In the genomic region with DNA sequence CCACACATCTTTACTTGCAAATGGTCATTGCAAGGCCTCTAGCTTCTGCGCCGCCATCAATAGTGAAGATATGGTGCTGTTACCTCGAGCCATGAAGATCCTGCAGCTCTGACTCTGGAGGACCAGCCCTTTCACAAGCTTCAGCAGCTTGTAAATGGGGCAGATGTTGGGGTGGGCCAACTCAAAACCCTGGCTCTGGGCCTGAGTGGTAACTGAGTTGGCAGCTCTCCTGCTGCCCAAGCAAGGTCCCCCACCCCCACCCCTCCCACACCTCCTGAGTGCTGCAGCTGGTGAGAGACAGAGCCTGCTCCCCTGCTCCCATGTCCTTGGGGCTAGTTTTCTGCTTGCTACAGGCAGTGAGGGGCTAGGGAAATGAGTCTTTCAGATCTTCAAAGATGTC, we compare ENCODE assay signal across 23 mouse cellular contexts. TPM values are rescaled to one million over a fixed set of nuclear protein-coding genes. Genes with fewer than 3 reads are reported as not detected.
DNase-seq lines count a peak whose midpoint lies in the region; ATAC-seq and TF ChIP-seq lines count a peak whose summit lies in the region.
"Had no signal": no experiment of that assay in that cellular context is flagged by ENCODE, and none has a peak within 500 bp of the region (broad histone marks: within the 10 kb centered on the region; RNA-seq: fewer than 3 reads in every experiment).

No protein-coding gene starts in this region.

- H3K4me2 ChIP-seq in forebrain, embryonic 11.5 days (ENCODE audit: low read depth, low read length, severe bottlenecking), result no peak overlapping the region
- H3K4me2 ChIP-seq in forebrain, embryonic 12.5 days, result no peak overlapping the region
- H3K4me2 ChIP-seq in hindbrain, postnatal 0 days (ENCODE audit: low read depth, low read length), result no peak overlapping the region
- H3K4me2 ChIP-seq in hindbrain, embryonic 16.5 days (ENCODE audit: low read length), result no peak overlapping the region
- no peak overlapping the region for H3K4me2 ChIP-seq in midbrain, postnatal 0 days (ENCODE audit: low read depth, low read length, poor library complexity, severe bottlenecking)
- no peak overlapping the region for H3K4me2 ChIP-seq in forebrain, postnatal 0 days (ENCODE audit: low read depth)
- H3K4me2 ChIP-seq: embryonic facial prominence, embryonic 12.5 days; heart, embryonic 11.5 days; hindbrain, embryonic 14.5 days had no signal

- H3K9me3 ChIP-seq in forebrain, embryonic 11.5 days (ENCODE audit: control insufficient read depth, low read length), result no peaks in the 10 kb centered on the region
- no peaks in the 10 kb centered on the region for H3K9me3 ChIP-seq in forebrain, embryonic 12.5 days
- no peaks in the 10 kb centered on the region for H3K9me3 ChIP-seq in hindbrain, postnatal 0 days (ENCODE audit: low read length)
- H3K9me3 ChIP-seq in hindbrain, embryonic 16.5 days (ENCODE audit: control insufficient read depth, low read length), result no peaks in the 10 kb centered on the region
- H3K9me3 ChIP-seq in midbrain, postnatal 0 days (ENCODE audit: low read length), result no peaks in the 10 kb centered on the region
- H3K9me3 ChIP-seq in midbrain, embryonic 10.5 days (replicated peaks), result no peaks in the 10 kb centered on the region
- no peaks in the 10 kb centered on the region for H3K9me3 ChIP-seq in forebrain, postnatal 0 days (ENCODE audit: low read length)
- H3K9me3 ChIP-seq: embryonic facial prominence, embryonic 12.5 days; hindbrain, embryonic 10.5 days had no signal

- no peaks in the 10 kb centered on the region for H3K4me1 ChIP-seq in forebrain, embryonic 11.5 days (replicated peaks; ENCODE audit: control insufficient read depth, insufficient read depth, low read length)
- no peaks in the 10 kb centered on the region for H3K4me1 ChIP-seq in forebrain, embryonic 12.5 days
- no peaks in the 10 kb centered on the region for H3K4me1 ChIP-seq in hindbrain, postnatal 0 days (ENCODE audit: insufficient read depth, low read length)
- no peaks in the 10 kb centered on the region for H3K4me1 ChIP-seq in hindbrain, embryonic 16.5 days (ENCODE audit: control insufficient read depth, insufficient read depth, low read depth, low read length)
- no peaks in the 10 kb centered on the region for H3K4me1 ChIP-seq in midbrain, postnatal 0 days (ENCODE audit: insufficient read depth, low read length)
- H3K4me1 ChIP-seq in midbrain, embryonic 10.5 days, result no peaks in the 10 kb centered on the region
- H3K4me1 ChIP-seq in forebrain, postnatal 0 days (ENCODE audit: insufficient read depth), result no peaks in the 10 kb centered on the region
- H3K4me1 ChIP-seq: embryonic facial prominence, embryonic 12.5 days; hindbrain, embryonic 10.5 days had no signal

- TF ChIP-seq CTCF in hindbrain, postnatal 0 days (IDR thresholded peaks at IDR 0.05; ENCODE audit: low read depth), result no peak
- no peak for TF ChIP-seq CTCF in midbrain, postnatal 0 days (IDR thresholded peaks at IDR 0.05)
- TF ChIP-seq CTCF in forebrain, postnatal 0 days (IDR thresholded peaks at IDR 0.05; ENCODE audit: low read depth), result no peak

- no peaks in the 10 kb centered on the region for H3K27me3 ChIP-seq in forebrain, embryonic 11.5 days (ENCODE audit: control insufficient read depth, insufficient read depth, low read length)
- H3K27me3 ChIP-seq in forebrain, embryonic 12.5 days, result no peaks in the 10 kb centered on the region
- H3K27me3 ChIP-seq in hindbrain, postnatal 0 days (ENCODE audit: insufficient read depth, low read length), result no peaks in the 10 kb centered on the region
- H3K27me3 ChIP-seq in hindbrain, embryonic 16.5 days (replicated peaks; ENCODE audit: control insufficient read depth, insufficient read depth, low read length), result no peaks in the 10 kb centered on the region
- no peaks in the 10 kb centered on the region for H3K27me3 ChIP-seq in midbrain, postnatal 0 days (ENCODE audit: insufficient read depth, low read length)
- H3K27me3 ChIP-seq in midbrain, embryonic 10.5 days (ENCODE audit: low read depth, poor library complexity, severe bottlenecking), result no peaks in the 10 kb centered on the region
- H3K27me3 ChIP-seq in forebrain, postnatal 0 days (ENCODE audit: insufficient read depth, low read length), result no peaks in the 10 kb centered on the region
- H3K27me3 ChIP-seq: embryonic facial prominence, embryonic 12.5 days had no signal

- ATAC-seq in forebrain, embryonic 11.5 days (replicated peaks; ENCODE audit: low FRiP score), result no peak
- ATAC-seq in forebrain, embryonic 12.5 days (ENCODE audit: low FRiP score), result no peak
- ATAC-seq in hindbrain, postnatal 0 days, result no peak
- ATAC-seq in hindbrain, embryonic 16.5 days, result no peak
- ATAC-seq in midbrain, postnatal 0 days (ENCODE audit: low FRiP score), result no peak
- peak; percentile 25; the same call in 1 of the 2 replicates for ATAC-seq in forebrain, postnatal 0 days
- ATAC-seq: activated CD4-positive, CD25-positive, alpha-beta regulatory T cell, adult 4 months; inflammation-experienced regulatory T-cells, adult 6 months; intestine, postnatal 0 days; Patski had no signal

- DNase-seq in forebrain, embryonic 11.5 days (ENCODE audit: low spot score), result peak; percentile 43
- DNase-seq in hindbrain, postnatal 0 days (ENCODE audit: low spot score), result peak; percentile 61
- DNase-seq in midbrain, postnatal 0 days (ENCODE audit: low spot score), result peak; percentile 63
- DNase-seq in midbrain, embryonic 10.5 days (ENCODE audit: low spot score), result no peak
- peak; percentile 48 for DNase-seq in forebrain, postnatal 0 days
- no peak for DNase-seq in ovary, postnatal 14 days (ENCODE audit: low spot score)
- DNase-seq: adrenal gland, postnatal 14 days; cerebellum, adult 18-20 months; cerebellum, adult 9-11 months; embryo, embryonic 11 days; gastrocnemius, postnatal 10 days; heart, adult 2 months had no signal

- H3K4me3 ChIP-seq in forebrain, embryonic 11.5 days (ENCODE audit: low read depth, low read length), result no peak overlapping the region
- no peak overlapping the region for H3K4me3 ChIP-seq in forebrain, embryonic 12.5 days (replicated peaks)
- H3K4me3 ChIP-seq in hindbrain, postnatal 0 days (ENCODE audit: low read length), result no peak overlapping the region
- no peak overlapping the region for H3K4me3 ChIP-seq in hindbrain, embryonic 16.5 days (ENCODE audit: low read length)
- no peak overlapping the region for H3K4me3 ChIP-seq in midbrain, postnatal 0 days (ENCODE audit: low read depth, low read length)
- H3K4me3 ChIP-seq in midbrain, embryonic 10.5 days, result no peak overlapping the region
- H3K4me3 ChIP-seq in forebrain, postnatal 0 days (ENCODE audit: low read depth, low read length), result no peak overlapping the region
- H3K4me3 ChIP-seq: embryonic facial prominence, embryonic 12.5 days; heart, adult 2 months; hindbrain, embryonic 10.5 days had no signal

- H3K36me3 ChIP-seq in forebrain, embryonic 11.5 days (ENCODE audit: control insufficient read depth, insufficient read depth, low read length), result no peaks in the 10 kb centered on the region
- no peaks in the 10 kb centered on the region for H3K36me3 ChIP-seq in forebrain, embryonic 12.5 days (replicated peaks)
- no peaks in the 10 kb centered on the region for H3K36me3 ChIP-seq in hindbrain, postnatal 0 days (ENCODE audit: insufficient read depth, low read length)
- no peaks in the 10 kb centered on the region for H3K36me3 ChIP-seq in hindbrain, embryonic 16.5 days (ENCODE audit: control insufficient read depth, insufficient read depth, low read length)
- H3K36me3 ChIP-seq in midbrain, postnatal 0 days (ENCODE audit: insufficient read depth, low read length), result no peaks in the 10 kb centered on the region
- no peaks in the 10 kb centered on the region for H3K36me3 ChIP-seq in midbrain, embryonic 10.5 days
- no peaks in the 10 kb centered on the region for H3K36me3 ChIP-seq in forebrain, postnatal 0 days (ENCODE audit: insufficient read depth)
- H3K36me3 ChIP-seq: embryonic facial prominence, embryonic 12.5 days; hindbrain, embryonic 10.5 days had no signal

- no peak overlapping the region for H3K9ac ChIP-seq in forebrain, embryonic 11.5 days (ENCODE audit: low read length)
- H3K9ac ChIP-seq in forebrain, embryonic 12.5 days, result no peak overlapping the region
- H3K9ac ChIP-seq in hindbrain, postnatal 0 days (replicated peaks; ENCODE audit: low read length), result no peak overlapping the region
- no peak overlapping the region for H3K9ac ChIP-seq in hindbrain, embryonic 16.5 days (ENCODE audit: low read depth, low read length)
- no peak overlapping the region for H3K9ac ChIP-seq in midbrain, postnatal 0 days (replicated peaks; ENCODE audit: low read length, poor library complexity, severe bottlenecking)
- no peak overlapping the region for H3K9ac ChIP-seq in forebrain, postnatal 0 days
- H3K9ac ChIP-seq: embryonic facial prominence, embryonic 12.5 days; hindbrain, embryonic 14.5 days had no signal

- no peak overlapping the region for H3K27ac ChIP-seq in forebrain, embryonic 11.5 days (ENCODE audit: low read depth, low read length)
- H3K27ac ChIP-seq in forebrain, embryonic 12.5 days, result no peak overlapping the region
- no peak overlapping the region for H3K27ac ChIP-seq in hindbrain, postnatal 0 days
- no peak overlapping the region for H3K27ac ChIP-seq in hindbrain, embryonic 16.5 days (ENCODE audit: low read depth, low read length)
- no peak overlapping the region for H3K27ac ChIP-seq in midbrain, postnatal 0 days (ENCODE audit: low read depth, low read length)
- no peak overlapping the region for H3K27ac ChIP-seq in midbrain, embryonic 10.5 days (replicated peaks)
- H3K27ac ChIP-seq in forebrain, postnatal 0 days (ENCODE audit: low read depth, low read length), result no peak overlapping the region
- H3K27ac ChIP-seq: embryonic facial prominence, embryonic 12.5 days; heart, adult 2 months; hindbrain, embryonic 10.5 days; hindbrain, embryonic 14.5 days had no signal

- WGBS in forebrain, embryonic 11.5 days, result 92% methylated on average over 3 of the region's 3 CpGs
- 90% methylated on average over 3 of the region's 3 CpGs for WGBS in forebrain, embryonic 12.5 days
- 67% methylated on average over 3 of the region's 3 CpGs for WGBS in hindbrain, postnatal 0 days
- WGBS in hindbrain, embryonic 16.5 days, result 72% methylated on average over 3 of the region's 3 CpGs
- WGBS in midbrain, postnatal 0 days, result 89% methylated on average over 3 of the region's 3 CpGs
- whole genome bisulfite sequencing in midbrain, embryonic 10.5 days, result 92% methylated on average over 3 of the region's 3 CpGs
- WGBS in forebrain, postnatal 0 days, result 68% methylated on average over 3 of the region's 3 CpGs

RNA-seq across cellular contexts. Expression of a gene that starts 51.4 kb away (rescaled TPM):
- 0.33 and 0.60 TPM in 2 replicates for polyA plus RNA-seq in forebrain, embryonic 11.5 days (2014; fragmentation: Nextera tagmentation; extraction: Ambion mirVana)
- 0.38 and 0.42 TPM in 2 replicates for polyA plus RNA-seq in forebrain, embryonic 12.5 days (2016; fragmentation: Nextera tagmentation; extraction: Ambion mirVana)
- 0.31 TPM in 1 of 2 replicates, not detected in the other for total RNA-seq in hindbrain, postnatal 0 days (2014; rRNA removed)
- 0.34 and 0.39 TPM in 2 replicates for polyA plus RNA-seq in hindbrain, postnatal 0 days (2015; fragmentation: Nextera tagmentation; extraction: Ambion mirVana)
- 0.20 and 0.49 TPM in 2 replicates for polyA plus RNA-seq in hindbrain, embryonic 16.5 days (2015; fragmentation: Nextera tagmentation; extraction: Ambion mirVana)
- total RNA-seq in midbrain, postnatal 0 days (2014; rRNA removed), result 0.24 TPM in 1 of 2 replicates, not detected in the other
- 0.25 and 0.44 TPM in 2 replicates for polyA plus RNA-seq in midbrain, postnatal 0 days (2015; fragmentation: Nextera tagmentation; extraction: Ambion mirVana)
- polyA plus RNA-seq in midbrain, embryonic 10.5 days (2016; fragmentation: Nextera tagmentation; extraction: Ambion mirVana), result 0.22 and 0.39 TPM in 2 replicates
- 0.23 TPM in 1 of 2 replicates, not detected in the other for total RNA-seq in forebrain, postnatal 0 days (2014; rRNA removed)
- 0.19 and 0.28 TPM in 2 replicates for polyA plus RNA-seq in forebrain, postnatal 0 days (2015; fragmentation: Nextera tagmentation; extraction: Ambion mirVana)
- total RNA-seq: common myeloid progenitor, adult 5-6 weeks had no signal

RNA-seq across cellular contexts. Expression of a gene that starts 51.5 kb away (rescaled TPM):
- polyA plus RNA-seq in forebrain, embryonic 11.5 days (2014; fragmentation: Nextera tagmentation; extraction: Ambion mirVana), result 36.3 and 38.6 TPM in 2 replicates
- polyA plus RNA-seq in forebrain, embryonic 12.5 days (2016; fragmentation: Nextera tagmentation; extraction: Ambion mirVana), result 37.8 and 38.5 TPM in 2 replicates
- total RNA-seq in hindbrain, postnatal 0 days (2014; rRNA removed), result 7.9 and 14.5 TPM in 2 replicates
- 17.4 and 18.6 TPM in 2 replicates for polyA plus RNA-seq in hindbrain, postnatal 0 days (2015; fragmentation: Nextera tagmentation; extraction: Ambion mirVana)
- 27.5 and 27.9 TPM in 2 replicates for polyA plus RNA-seq in hindbrain, embryonic 16.5 days (2015; fragmentation: Nextera tagmentation; extraction: Ambion mirVana)
- total RNA-seq in midbrain, postnatal 0 days (2014; rRNA removed), result 15.7 and 18.7 TPM in 2 replicates
- polyA plus RNA-seq in midbrain, postnatal 0 days (2015; fragmentation: Nextera tagmentation; extraction: Ambion mirVana), result 17.4 and 17.9 TPM in 2 replicates
- 33.3 and 37.6 TPM in 2 replicates for polyA plus RNA-seq in midbrain, embryonic 10.5 days (2016; fragmentation: Nextera tagmentation; extraction: Ambion mirVana)
- 21.5 and 23.8 TPM in 2 replicates for total RNA-seq in forebrain, postnatal 0 days (2014; rRNA removed)
- 17.0 and 19.6 TPM in 2 replicates for polyA plus RNA-seq in forebrain, postnatal 0 days (2015; fragmentation: Nextera tagmentation; extraction: Ambion mirVana)

Comparison
In these comparisons a context has a peak if more than half of its experiments do, and no peak if none do; other contexts are left out.
1. DNase-seq: peak in forebrain, embryonic 11.5 days (single experiment), hindbrain, postnatal 0 days (single experiment), midbrain, postnatal 0 days (single experiment) and forebrain, postnatal 0 days (single experiment); none in midbrain, embryonic 10.5 days (single experiment) and ovary, postnatal 14 days (single experiment).